Mouse (Mus musculus) CH12.LX (cell line): ENCODE measurements at regions not wholly inside any gene's neighbourhood (a gene's known extent, or its start where the extent isn't known, plus 50 kb on each side); places are given as distances from the start of the nearest gene placed in this dataset.

ENCODE experiments used
- DNase-seq: peaks from one replicate; pipeline ENCODE4 v3.0.0-alpha.2; 2013; ENCODE audit errors: extremely low read depth
- H3K27ac ChIP-seq: 2 replicates; pipeline ENCODE4 v1.5.1; 2012; ENCODE audit warnings: low read depth, mild to moderate bottlenecking, control low read depth, moderate library complexity; ENCODE audit not compliant: insufficient read depth
- H3K27me3 ChIP-seq: replicated peaks from 2 replicates; pipeline ENCODE3; 2012; ENCODE audit warnings: inconsistent platforms
- H3K36me3 ChIP-seq, 2 experiments: replicated peaks in 1 of 2; 2 replicates each; pipeline versions ENCODE3 to v1.6.1; 2012; ENCODE audit warnings: inconsistent platforms in 1 of 2, low read length in 1 of 2, mild to moderate bottlenecking in 1 of 2, mixed read lengths in 1 of 2, moderate library complexity in 1 of 2; ENCODE audit not compliant: control insufficient read depth in 1 of 2, insufficient read depth in 1 of 2
- H3K4me1 ChIP-seq, 2 experiments: 2 replicates each; pipeline ENCODE4 v1.6.1; 2012; ENCODE audit warnings: inconsistent platforms in 1 of 2, moderate library complexity in 1 of 2; ENCODE audit not compliant: insufficient read depth in 2 of 2, control insufficient read depth in 1 of 2
- H3K4me2 ChIP-seq: 2 replicates; pipeline ENCODE4 v1.6.1; 2012; ENCODE audit warnings: low read depth, mild to moderate bottlenecking, control low read depth; ENCODE audit not compliant: poor library complexity, insufficient read depth, severe bottlenecking
- H3K4me3 ChIP-seq, 3 experiments: fragments of 150-350 bp in 1 of 3; sonication (generic) in 1 of 3; replicated peaks in 1 of 3; 2 replicates each; pipeline versions ENCODE3 to v1.5.1; 2011 to 2012; ENCODE audit warnings: low read depth in 2 of 3, low read length in 2 of 3, mild to moderate bottlenecking in 2 of 3, moderate library complexity in 2 of 3, control low read depth in 1 of 3, improper control_type of control experiment in 1 of 3, inconsistent platforms in 1 of 3, mixed read lengths in 1 of 3; ENCODE audit not compliant: poor library complexity in 1 of 3
- H3K79me2 ChIP-seq: replicated peaks from 2 replicates; pipeline ENCODE4 v1.6.1; 2012; ENCODE audit warnings: mild to moderate bottlenecking, moderate library complexity; ENCODE audit not compliant: control insufficient read depth, poor library complexity, insufficient read depth, severe bottlenecking; ENCODE audit errors: extremely low read depth
- H3K9ac ChIP-seq: 2 replicates; pipeline ENCODE4 v1.6.1; 2012; ENCODE audit warnings: low read depth, mild to moderate bottlenecking, control low read depth, moderate library complexity; ENCODE audit not compliant: insufficient read depth
- H3K9me3 ChIP-seq: replicated peaks from 2 replicates; pipeline ENCODE3; 2012; ENCODE audit warnings: low read length, inconsistent platforms, mixed read lengths
- CHD2 ChIP-seq: IDR thresholded peaks from 2 replicates; pipeline ENCODE4 v1.6.1; 2011; ENCODE audit warnings: low read length, improper control_type of control experiment
- E2F4 ChIP-seq: IDR thresholded peaks from 2 replicates; pipeline ENCODE4 v1.6.1; 2011; ENCODE audit warnings: low read depth, low read length, improper control_type of control experiment; ENCODE audit not compliant: insufficient replicate concordance
- EP300 ChIP-seq: IDR thresholded peaks from 2 replicates; pipeline ENCODE4 v1.6.1; 2011; ENCODE audit warnings: low read length, improper control_type of control experiment
- ETS1 ChIP-seq: conservative IDR thresholded peaks from 2 replicates; pipeline ENCODE4 v1.6.1; 2012; ENCODE audit warnings: low read depth, mild to moderate bottlenecking, inconsistent platforms, low read length, improper control_type of control experiment, moderate library complexity
- GABPA ChIP-seq: IDR thresholded peaks from 2 replicates; pipeline ENCODE4 v1.6.1; 2012; ENCODE audit warnings: low read depth, low read length, improper control_type of control experiment, inconsistent platforms; ENCODE audit not compliant: insufficient replicate concordance
- HCFC1 ChIP-seq: IDR thresholded peaks from 2 replicates; pipeline ENCODE4 v1.6.1; 2012; ENCODE audit warnings: low read depth, mild to moderate bottlenecking, inconsistent platforms, low read length, improper control_type of control experiment
- IRF4 ChIP-seq: IDR thresholded peaks from 2 replicates; pipeline ENCODE4 v1.6.1; 2014; ENCODE audit warnings: low read depth, mild to moderate bottlenecking, inconsistent platforms, low read length, improper control_type of control experiment
- JUND ChIP-seq: conservative IDR thresholded peaks from 2 replicates; pipeline ENCODE4 v1.6.1; 2011; ENCODE audit warnings: low read depth, low read length, improper control_type of control experiment
- MAX ChIP-seq: IDR thresholded peaks from 2 replicates; pipeline ENCODE4 v1.6.1; 2011; ENCODE audit warnings: low read length, improper control_type of control experiment
- MAZ ChIP-seq: IDR thresholded peaks from 2 replicates; pipeline ENCODE4 v1.6.1; 2012; ENCODE audit warnings: low read depth, mild to moderate bottlenecking, inconsistent platforms, low read length, improper control_type of control experiment, moderate library complexity
- NRF1 ChIP-seq: IDR thresholded peaks from 2 replicates; pipeline ENCODE4 v1.6.1; 2014; ENCODE audit warnings: low read depth, mild to moderate bottlenecking, inconsistent platforms, low read length, improper control_type of control experiment, moderate library complexity
- RAD21 ChIP-seq: IDR thresholded peaks from 2 replicates; pipeline ENCODE4 v1.6.1; 2011; ENCODE audit warnings: low read depth, mild to moderate bottlenecking, low read length, improper control_type of control experiment, moderate library complexity
- RCOR1 ChIP-seq: conservative IDR thresholded peaks from 2 replicates; pipeline ENCODE4 v1.6.1; 2012; ENCODE audit warnings: low read depth, mild to moderate bottlenecking, inconsistent platforms, low read length, improper control_type of control experiment
- SIN3A ChIP-seq: IDR thresholded peaks from 2 replicates; pipeline ENCODE4 v1.6.1; 2012; ENCODE audit warnings: low read length, improper control_type of control experiment, inconsistent platforms
- TBP ChIP-seq: conservative IDR thresholded peaks from 2 replicates; pipeline ENCODE4 v1.6.1; 2011; ENCODE audit warnings: low read depth, low read length, improper control_type of control experiment
- USF1 ChIP-seq: IDR thresholded peaks from 2 replicates; pipeline ENCODE4 v1.6.1; 2014; ENCODE audit warnings: low read depth, mild to moderate bottlenecking, inconsistent platforms, low read length, improper control_type of control experiment
- ZC3H11A ChIP-seq: IDR thresholded peaks from 2 replicates; pipeline ENCODE4 v1.6.1; 2012; ENCODE audit warnings: low read depth, mild to moderate bottlenecking, inconsistent platforms, low read length, improper control_type of control experiment
- ZMIZ1 ChIP-seq: IDR thresholded peaks from 2 replicates; pipeline ENCODE4 v1.6.1; 2012; ENCODE audit warnings: low read depth, mild to moderate bottlenecking, inconsistent platforms, low read length, improper control_type of control experiment
- ZNF384 ChIP-seq: IDR thresholded peaks from 2 replicates; pipeline ENCODE4 v1.6.1; 2012; ENCODE audit warnings: low read depth, low read length, improper control_type of control experiment, inconsistent platforms
- dilution Hi-C: fragments of 300-500 bp; cut with MboI; formaldehyde crosslinking; loops from 2 replicates; pipeline ENCODE4 v1.14.3; 2020; ENCODE audit warnings: low sequenced_read_pairs; ENCODE audit not compliant: extremely low pct_unique_long_range_greater_than_20kb, extremely low pct_ligation_motif_present
- in situ Hi-C: fragments of 300-500 bp; cut with MboI; formaldehyde crosslinking; loops from 3 replicates; pipeline ENCODE4 v1.14.3; 2019; ENCODE audit warnings: low sequenced_read_pairs, low pct_ligation_motif_present, low pct_unique_long_range_greater_than_20kb, mixed read lengths

DNA sequence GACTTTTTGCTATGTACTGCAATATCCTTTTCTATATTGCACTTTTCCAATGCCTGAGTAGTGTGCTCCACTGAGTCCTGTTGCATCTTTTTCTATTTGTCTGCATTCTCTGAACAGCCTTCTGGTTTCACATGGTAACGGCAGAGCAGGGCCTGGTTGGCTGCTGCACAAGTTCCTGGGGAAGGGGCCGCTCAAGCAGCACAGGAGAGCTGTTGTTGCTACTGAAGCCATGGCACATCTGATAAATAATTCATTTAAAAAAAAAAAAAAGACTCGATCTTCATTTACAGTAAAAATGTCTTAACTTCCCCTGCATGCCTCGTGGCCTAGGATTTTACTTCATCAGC, 127.2 kb downstream of the Atp6ap1l start:
- Histone ChIP-seq H3K9ac (no peak overlapping the region), H3K9me3 (no peaks in the 10 kb centered on the region), H3K27me3 (no peaks in the 10 kb centered on the region), H3K4me1 (no peaks in the 10 kb centered on the region), H3K79me2 (no peaks in the 10 kb centered on the region), H3K36me3 (no peaks in the 10 kb centered on the region), H3K27ac (no peak overlapping the region), H3K4me3 (no peak overlapping the region), H3K4me2 (no peak overlapping the region)
- DNase-seq: no peak
- in situ Hi-C loops (no loop called here), dilution Hi-C loops (no loop called here)
- no peak for TF ChIP-seq ZC3H11A
- no peak for TF ChIP-seq RAD21
- no peak for TF ChIP-seq USF1
- TF ChIP-seq ETS1: no peak
- TF ChIP-seq HCFC1: no peak
- TF ChIP-seq NRF1: no peak
- no peak for TF ChIP-seq RCOR1
- TF ChIP-seq EP300: no peak
- TF ChIP-seq MAX: no peak
- no peak for TF ChIP-seq ZMIZ1
- no peak for TF ChIP-seq TBP
- TF ChIP-seq GABPA: no peak
- no peak for TF ChIP-seq CHD2
- TF ChIP-seq MAZ: no peak
- no peak for TF ChIP-seq JUND
- TF ChIP-seq E2F4: no peak
- no peak for TF ChIP-seq ZNF384

DNA sequence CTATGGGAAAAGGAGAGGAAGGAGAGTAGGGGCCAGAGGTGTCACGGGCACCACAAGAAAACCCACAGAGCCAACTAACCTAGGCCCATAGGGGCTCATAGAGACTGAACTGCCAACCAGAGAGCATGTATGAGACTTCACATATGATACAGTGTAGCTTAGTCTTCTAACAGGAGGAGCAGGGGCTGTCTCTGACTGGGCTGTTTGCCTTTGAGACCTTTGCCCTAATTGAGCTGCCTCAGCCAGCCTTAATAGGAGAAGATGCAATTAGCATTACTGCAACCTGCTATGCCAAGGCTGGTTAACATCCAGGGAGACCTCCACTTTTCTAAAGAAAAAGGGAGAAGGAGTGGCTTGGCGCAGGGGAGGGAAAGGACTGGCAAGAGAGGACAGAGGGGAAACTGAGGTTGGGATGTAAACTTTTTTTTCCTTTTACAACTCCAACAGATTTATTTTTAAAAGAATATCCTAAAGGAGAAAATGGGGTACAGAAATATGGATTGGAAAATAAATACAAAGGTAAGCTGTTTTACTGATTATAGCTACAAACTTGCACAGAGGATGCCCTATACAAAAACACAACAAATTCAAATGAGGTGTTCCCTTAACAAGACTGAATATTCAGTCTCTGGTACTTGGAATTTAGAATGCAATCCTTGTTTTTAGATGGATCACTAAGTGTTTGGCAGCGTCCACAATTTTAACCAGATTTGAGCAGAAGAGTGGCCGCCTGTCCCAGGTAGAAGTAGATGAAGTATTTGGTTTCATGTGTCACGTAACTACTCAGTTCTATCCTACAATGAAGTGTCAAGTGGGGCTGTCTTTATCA, 127.8 kb downstream of the Atp6ap1l start:
- Histone ChIP-seq H3K4me3 (no peak overlapping the region), H3K4me2 (no peak overlapping the region), H3K27me3 (no peaks in the 10 kb centered on the region)
- in situ Hi-C loops: no loop called here
- dilution Hi-C loops: no loop called here
- TF ChIP-seq RAD21: no peak
- no peak for TF ChIP-seq IRF4
- no peak for TF ChIP-seq ETS1
- TF ChIP-seq SIN3A: no peak
- TF ChIP-seq TBP: no peak
- TF ChIP-seq, all 38 proteins: peak for 0
- H3K4me1 ChIP-seq: no peaks in the 10 kb centered on the region
- no peak overlapping the region for H3K9ac ChIP-seq
- no peak for DNase-seq
- H3K9me3 ChIP-seq: no peaks in the 10 kb centered on the region
- H3K27ac ChIP-seq: no peak overlapping the region
- no peaks in the 10 kb centered on the region for H3K79me2 ChIP-seq
- H3K36me3 ChIP-seq: no peaks in the 10 kb centered on the region
